Mouse (Mus musculus): ENCODE measurements around the gene Olfr726.

Olfr726 gene

GRCm38 (mm10) chr14:50090853-50091252 lies at the start of gene Olfr726:
TSS of gene Olfr726 (minus strand) at chr14:50090953.
- DNase-seq (ENCODE audit: low spot score in 2 of 2) = no peak

DNA sequence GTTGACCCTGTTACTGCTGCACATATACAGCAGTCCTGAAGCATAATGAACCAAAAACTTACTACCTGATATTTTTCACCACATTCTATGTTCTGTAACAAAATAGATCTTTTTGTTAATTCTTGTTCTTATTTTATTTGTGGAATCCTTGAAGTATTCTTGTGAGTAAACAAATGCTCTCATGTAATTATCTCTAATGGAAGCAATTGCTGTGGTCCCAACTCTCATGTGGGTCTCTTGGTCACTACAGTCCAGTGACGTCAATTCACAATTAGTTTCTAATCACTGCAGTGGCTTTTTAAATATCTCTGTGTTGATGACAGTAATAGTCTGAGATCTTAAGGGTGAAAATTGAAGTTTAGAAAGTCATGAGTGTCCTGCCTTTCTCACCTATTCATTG lies 32.1 kb upstream of the Olfr726 start, which contains the start of gene Olfr727:
Gene Olfr727 (plus strand): TSS at position 301 of the 400 bp plus-strand sequence.
- DNase-seq (ENCODE audit: low spot score in 2 of 2) = no peak

DNA sequence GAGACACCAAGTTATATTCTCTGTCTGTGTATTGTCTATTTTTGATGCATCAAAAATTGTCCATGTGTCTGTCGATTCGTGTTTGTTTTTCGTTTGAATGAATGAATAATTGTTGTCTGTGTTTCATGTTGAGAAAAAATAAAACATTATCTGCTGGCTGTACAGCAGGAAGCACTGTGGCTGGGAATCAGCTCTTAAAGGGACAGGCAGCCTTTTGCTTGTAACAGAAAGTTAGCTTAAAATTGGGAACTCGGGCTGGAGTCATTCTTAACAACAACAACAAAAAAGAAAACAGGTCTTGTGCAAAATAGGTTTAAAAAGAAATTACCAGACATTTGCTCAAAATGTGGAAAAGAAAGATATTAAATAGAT lies 28.0 kb downstream of the Olfr726 start:
- no peak for DNase-seq (ENCODE audit: low spot score in 2 of 2)

DNA sequence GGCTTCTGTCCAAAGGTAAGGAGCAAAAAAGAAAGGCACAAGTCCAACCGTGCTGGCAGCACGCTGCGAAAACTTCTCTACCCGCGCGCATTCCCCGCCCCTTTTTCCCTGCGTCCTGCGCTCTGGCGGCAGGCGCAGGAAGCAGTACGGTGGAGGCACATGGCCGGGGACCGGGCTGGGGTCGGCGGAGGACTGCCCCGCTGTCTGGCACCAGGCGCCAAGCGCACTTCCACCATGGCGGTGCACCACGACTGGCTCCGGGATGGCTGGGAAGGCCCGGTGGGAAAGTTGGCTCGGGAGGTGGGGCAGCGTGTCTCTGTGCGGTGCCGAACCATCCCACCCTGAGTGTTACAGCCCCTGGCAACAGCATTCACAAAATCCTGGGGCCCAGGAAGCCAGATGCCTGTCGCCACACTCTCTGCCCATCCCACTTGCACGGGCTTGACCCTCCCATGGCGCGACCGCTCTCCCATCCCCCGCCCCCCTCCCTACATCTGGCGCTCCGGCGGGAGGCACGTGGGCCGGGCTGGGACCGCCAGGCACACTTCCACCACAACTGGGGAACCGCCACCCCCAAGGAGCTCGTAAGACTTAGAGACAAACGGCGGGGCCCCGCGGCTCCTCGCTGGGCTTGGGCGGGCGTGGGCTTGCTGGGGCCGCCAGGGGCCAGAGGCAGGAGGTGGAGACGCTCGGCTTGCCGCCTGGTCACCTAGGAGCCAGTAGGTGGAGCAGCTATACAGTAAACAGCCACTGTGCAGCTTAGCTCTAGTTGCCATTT lies 28.6 kb downstream of the Olfr726 start:
- peak; percentile 35 to 70 for DNase-seq (ENCODE audit: low spot score in 2 of 2)

GRCm38 (mm10) chr14:50061590-50061954 lies 29.2 kb downstream of the Olfr726 start:
- DNase-seq (ENCODE audit: low spot score in 2 of 2) = peak in 1 of 2 experiments; percentile 65

GRCm38 (mm10) chr14:50061179-50061578 lies 29.6 kb downstream of the Olfr726 start:
- DNase-seq (ENCODE audit: low spot score in 2 of 2) = no peak

- DNase-seq (ENCODE audit: low spot score in 2 of 2) = no peak
These were observed 50.5 kb downstream of the Olfr726 start, which contains the start of gene Olfr725 for GRCm38 (mm10) chr14:50040275-50040674. TSS of gene Olfr725 (minus strand) at chr14:50040375.

Data from spleen, postnatal 4 days (tissue).